Mouse (Mus musculus): ENCODE results near the gene Prnp.

Gene Prnp

DNA sequence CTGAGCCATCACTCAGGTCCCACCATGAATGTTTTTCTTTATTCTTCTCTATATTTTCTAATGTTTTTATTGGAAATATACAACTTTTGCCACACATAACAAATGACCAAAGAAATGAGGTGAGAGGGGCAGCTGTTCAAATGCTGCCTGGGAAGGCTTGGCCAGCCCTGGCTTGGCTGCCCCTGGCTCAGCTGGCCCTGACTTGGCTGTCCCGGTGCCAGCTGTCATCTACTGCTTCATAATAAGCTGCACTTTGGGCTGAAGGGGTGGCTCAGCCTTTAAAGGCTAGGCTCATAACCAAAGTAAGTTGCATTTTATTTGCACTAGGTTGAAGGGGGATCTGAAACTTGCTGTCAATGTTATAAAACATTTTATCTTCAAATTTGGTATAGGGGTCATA, 2.9 kb upstream of the Prnp start:
- no peak for DNase-seq (ENCODE audit: low read depth, low spot score)

GRCm38 (mm10) chr2:131907311-131907710, 2.4 kb upstream of the Prnp start:
- DNase-seq (ENCODE audit: low read depth, low spot score) = no peak

DNA sequence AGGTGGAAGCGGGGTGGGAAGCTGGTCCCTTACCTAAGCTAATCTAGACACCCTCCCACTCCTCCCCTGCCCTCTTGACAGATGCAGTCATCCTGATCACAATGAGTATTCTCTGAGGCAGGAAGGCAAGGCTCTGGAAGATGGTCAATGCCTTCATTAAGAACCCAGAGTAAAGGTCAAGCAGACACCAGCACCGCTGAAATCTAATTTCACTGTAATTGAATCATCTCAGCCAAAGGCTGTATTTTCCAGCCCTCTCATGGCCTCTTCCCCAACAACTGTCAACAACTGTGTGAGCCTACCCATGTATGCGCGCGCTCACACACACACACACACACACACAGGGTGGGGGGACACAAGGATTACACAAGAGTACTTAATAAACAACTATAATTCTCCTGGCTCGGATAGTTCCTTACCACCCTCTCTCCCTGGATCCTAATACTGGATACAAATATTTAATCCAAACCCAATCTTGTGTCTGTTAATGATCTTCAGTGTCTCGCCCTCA, 1.3 kb upstream of the Prnp start:
- DNase-seq (ENCODE audit: low read depth, low spot score) = no peak

DNA sequence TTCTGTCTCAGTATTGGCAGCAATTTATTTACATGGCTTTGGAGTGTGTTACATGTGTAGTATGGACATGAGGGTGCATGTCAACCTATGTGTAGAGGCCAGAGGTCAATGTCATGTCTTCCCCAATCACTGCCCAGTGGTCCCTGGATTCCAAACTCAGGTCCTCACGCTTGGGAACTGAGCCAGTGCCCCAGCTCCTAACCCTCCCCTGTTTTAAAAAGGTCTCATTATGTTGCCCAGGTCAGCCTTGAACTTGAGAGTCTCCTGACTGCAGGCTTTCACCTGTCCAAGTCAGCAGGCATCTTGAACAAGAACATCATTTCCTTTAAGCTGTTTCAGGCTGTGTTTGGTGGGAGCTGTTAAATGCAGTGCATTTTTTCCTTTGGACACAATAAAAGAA, 822 bp upstream of the Prnp start:
- no peak for DNase-seq (ENCODE audit: low read depth, low spot score)

- DNase-seq (ENCODE audit: low read depth, low spot score) = peak; percentile 21
Observed at GRCm38 (mm10) chr2:131910847-131911246, 1.1 kb downstream of the Prnp start.

DNA sequence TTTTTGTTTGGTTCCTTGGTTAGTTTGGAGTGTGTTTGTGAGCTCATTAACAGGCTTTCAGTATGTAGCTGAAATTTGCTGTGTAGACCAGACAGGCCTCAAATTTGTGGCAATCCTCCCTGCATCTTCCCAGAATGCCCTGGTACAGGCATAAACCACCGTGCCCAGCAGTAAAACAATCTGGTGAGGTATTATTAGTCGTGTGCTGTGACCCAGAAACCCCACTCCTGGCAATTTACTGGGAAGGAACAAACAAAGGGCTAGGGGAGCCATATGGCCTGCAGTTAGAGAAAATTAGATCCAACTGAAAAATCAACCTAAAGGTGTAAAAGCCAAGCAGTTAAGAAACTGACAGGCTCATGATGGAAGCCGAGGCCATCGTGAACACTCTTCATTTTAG, 1.6 kb downstream of the Prnp start:
- DNase-seq (ENCODE audit: low read depth, low spot score) = no peak

- no peak for DNase-seq (ENCODE audit: low read depth, low spot score)
Observed at GRCm38 (mm10) chr2:131912526-131913258, 3.0 kb downstream of the Prnp start.

- no peak for DNase-seq (ENCODE audit: low read depth, low spot score)
Observed at GRCm38 (mm10) chr2:131932275-131932902, 22.7 kb downstream of the Prnp start.

DNA sequence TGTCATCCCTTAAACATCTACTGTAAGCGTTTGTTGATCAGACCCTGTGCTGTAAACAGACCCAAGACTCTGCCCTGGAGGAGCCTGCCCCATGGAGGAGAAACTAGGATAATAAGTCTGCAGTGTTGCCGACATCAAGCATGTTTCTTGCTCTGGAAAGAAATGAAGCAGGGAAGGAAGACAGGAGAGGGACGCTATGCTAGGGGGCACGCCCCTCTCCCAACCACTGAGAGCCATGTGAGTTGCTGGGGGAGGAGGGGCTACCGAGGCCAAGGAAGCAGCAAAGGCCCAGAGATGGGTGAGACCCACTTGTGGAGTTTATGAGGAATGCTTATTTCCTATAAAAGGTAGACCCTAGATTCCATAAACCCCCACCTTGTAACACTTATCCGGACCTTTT, 23.3 kb downstream of the Prnp start:
- no peak for DNase-seq (ENCODE audit: low read depth, low spot score)

- no peak for DNase-seq (ENCODE audit: low read depth, low spot score)
Observed at GRCm38 (mm10) chr2:131933598-131933997, 23.9 kb downstream of the Prnp start.

DNA sequence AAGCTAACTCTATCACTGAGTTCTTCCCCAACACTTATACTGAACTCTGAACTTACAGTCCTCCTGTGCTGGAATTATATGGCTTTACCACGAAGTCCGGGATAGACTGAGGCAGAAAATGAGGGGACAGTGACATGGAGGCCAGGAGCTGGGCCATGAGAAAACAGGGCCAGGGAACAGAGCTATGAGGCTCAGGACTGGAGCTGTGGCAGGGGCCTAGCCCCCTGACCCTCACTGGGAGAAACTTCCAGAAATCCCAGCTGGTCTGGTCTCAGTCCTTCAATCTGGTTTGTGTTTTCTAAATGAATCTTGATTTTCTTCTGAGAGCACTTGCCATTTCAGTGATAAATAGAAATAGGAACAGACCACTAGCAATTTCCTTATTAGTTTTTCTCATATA, 24.5 kb downstream of the Prnp start:
- no peak for DNase-seq (ENCODE audit: low read depth, low spot score)

- DNase-seq (ENCODE audit: low read depth, low spot score) = peak; percentile 95
Observed at GRCm38 (mm10) chr2:131935390-131936105, 25.8 kb downstream of the Prnp start.

DNA sequence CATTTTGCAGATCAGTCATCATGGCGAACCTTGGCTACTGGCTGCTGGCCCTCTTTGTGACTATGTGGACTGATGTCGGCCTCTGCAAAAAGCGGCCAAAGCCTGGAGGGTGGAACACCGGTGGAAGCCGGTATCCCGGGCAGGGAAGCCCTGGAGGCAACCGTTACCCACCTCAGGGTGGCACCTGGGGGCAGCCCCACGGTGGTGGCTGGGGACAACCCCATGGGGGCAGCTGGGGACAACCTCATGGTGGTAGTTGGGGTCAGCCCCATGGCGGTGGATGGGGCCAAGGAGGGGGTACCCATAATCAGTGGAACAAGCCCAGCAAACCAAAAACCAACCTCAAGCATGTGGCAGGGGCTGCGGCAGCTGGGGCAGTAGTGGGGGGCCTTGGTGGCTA, 26.7 kb downstream of the Prnp start:
- DNase-seq (ENCODE audit: low read depth, low spot score) = no peak

DNA sequence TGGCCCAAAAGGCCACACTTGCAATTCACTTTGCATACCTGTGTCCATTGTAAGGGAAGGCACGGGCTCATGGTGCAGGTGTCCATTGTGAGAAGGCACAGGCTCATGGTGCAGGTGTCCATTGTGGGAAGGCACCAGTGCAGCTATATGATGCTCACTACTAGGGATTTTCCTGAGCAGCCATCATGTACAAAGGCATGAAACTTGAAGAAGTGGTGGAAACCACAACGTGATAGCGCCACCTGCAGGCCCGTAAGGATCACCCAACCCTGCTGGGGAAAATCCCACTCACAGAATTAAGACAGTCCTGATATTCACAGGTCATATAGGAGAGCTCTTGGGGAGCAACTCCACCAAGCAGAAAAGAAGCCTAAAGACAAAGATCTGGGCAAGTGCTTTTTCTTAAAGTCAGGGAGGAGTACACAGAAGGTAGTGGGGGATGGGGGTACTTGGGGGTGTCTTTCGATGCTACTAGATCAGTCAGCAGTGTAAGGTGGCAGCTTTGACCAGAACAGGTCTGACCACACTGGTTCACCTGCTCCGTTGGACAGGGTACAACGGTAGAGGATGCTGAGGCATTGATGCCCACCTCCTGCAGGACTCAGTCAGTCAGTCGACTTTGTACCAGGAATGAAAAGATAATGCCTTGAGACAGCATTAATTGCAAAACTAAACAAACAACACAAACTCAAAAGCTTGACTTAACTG, 29.8 kb downstream of the Prnp start:
- DNase-seq (ENCODE audit: low read depth, low spot score) = peak; percentile 72

GRCm38 (mm10) chr2:131940506-131940905, 30.8 kb downstream of the Prnp start:
- no peak for DNase-seq (ENCODE audit: low read depth, low spot score)

DNA sequence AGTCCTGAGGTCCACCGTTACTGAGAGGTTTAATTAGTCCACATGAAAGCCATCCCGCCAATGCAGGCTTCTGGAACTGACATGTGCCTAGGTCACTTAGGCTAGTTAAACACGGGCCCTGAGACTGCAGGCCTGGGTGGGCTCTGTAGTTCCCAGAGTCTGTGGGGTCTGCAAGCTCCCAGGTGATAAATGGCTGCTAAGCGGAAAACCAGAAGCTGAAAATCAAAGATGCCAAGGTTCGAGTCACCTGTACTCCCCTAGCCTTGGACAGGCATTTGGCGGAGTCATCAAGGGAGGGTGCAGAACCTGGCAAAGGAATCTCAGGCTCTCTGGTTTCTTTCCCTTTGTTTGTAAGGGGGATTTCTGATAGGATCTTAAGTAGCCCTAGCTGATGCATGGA, 31.8 kb downstream of the Prnp start:
- DNase-seq (ENCODE audit: low read depth, low spot score) = no peak

DNA sequence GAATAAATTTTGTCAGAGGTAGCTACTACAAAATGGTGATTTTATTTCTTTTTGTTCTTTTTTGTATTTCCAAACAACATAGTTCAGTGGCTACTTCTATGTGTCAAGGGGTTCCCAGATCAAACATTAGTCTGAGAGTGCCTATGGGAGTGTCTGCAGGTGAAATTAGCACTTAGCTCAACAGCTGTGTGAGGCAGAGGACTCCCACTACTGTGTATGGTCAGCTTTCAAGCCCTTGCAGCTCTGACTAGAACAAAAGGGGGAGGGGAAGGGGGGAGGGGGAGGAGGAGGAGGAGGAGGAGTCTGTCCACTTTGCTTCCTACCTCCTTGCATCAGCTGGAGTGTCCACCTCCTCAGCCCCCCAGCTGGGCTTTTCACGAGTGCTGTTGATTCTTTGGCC, 34.6 kb downstream of the Prnp start:
- no peak for DNase-seq (ENCODE audit: low read depth, low spot score)

GRCm38 (mm10) chr2:131945225-131945624, 35.5 kb downstream of the Prnp start:
- peak; percentile 46 for DNase-seq (ENCODE audit: low read depth, low spot score)

GRCm38 (mm10) chr2:131945765-131946164, 36.0 kb downstream of the Prnp start:
- DNase-seq (ENCODE audit: low read depth, low spot score) = no peak

DNA sequence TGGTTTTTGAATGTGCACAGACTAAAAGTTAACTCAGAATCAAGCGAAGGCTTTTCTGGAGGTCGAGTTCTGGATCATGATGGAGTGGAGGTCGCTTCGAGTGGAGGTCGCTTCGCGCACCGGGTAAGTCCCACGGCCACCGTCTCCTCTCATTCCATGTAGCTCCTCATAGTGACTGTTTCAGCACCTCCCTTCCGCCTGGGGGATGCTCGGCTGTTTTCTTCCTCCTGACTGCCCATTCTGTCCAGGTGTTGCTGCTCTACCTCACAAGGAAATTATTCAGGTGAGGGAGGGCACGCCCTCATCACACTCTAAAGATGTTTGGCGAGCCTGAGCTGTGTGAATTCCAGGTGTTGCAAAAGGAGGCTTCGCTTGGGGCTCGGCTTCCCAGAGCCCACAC, 36.6 kb downstream of the Prnp start:
- no peak for DNase-seq (ENCODE audit: low read depth, low spot score)

DNA sequence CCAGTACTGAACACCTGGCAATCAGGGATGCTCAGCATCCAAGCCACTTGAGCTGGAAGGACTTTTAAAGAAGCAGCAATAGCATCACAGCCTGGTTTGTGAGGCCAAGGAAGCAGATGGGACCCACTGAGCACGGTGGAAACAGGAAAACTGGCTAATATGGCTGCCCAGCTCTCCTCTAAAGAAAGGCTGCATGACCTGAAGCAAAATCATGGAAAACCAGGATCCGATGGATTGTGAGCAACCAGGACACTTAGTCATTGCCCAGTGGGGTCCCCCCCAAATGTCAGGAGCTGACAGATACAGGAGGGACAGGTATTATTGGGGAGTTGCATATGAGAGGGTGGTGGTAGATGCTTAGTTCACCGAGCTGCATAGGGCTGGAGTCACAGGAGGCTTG, 38.4 kb downstream of the Prnp start:
- DNase-seq (ENCODE audit: low read depth, low spot score) = no peak
